ENCODE assay signal across 30 mouse cellular contexts in the genomic region with DNA sequence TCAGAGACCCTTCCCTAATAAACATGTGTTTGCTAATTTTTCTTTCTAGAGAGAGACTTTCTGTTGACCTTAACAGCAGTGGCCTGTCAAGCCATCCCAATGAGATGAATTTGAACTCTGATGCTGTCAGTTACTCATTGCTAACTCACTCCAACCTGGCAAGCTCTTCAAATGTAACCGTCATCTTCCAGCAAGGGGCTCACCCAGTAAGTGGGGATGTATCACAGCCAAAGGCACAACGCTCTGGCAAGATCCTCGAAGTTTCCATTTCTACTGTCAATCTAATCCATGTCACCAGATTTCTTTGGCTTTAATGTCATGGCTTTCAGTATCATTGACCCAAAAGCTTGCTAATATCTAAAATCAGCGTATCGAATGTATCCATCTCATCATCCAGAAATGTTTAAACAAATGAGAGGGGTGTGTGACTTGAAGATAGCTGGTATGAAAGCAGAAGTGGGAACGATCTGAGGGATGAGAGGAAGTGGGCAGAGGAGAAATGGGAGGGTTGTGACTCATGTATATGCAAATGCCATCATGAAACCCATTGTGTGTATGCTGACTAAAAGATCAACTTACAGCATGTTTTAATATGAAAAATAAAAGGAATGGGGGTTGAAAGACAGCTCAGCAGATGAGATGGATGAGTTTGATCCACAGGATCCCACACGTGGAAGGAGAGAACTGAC.
DNase-seq lines count a peak whose midpoint lies in the region; ATAC-seq lines count a peak whose summit lies in the region.
"Had no signal": no experiment of that assay in that cellular context is flagged by ENCODE, and none has a peak within 500 bp of the region (broad histone marks: within the 10 kb centered on the region; RNA-seq: fewer than 3 reads in every experiment).

No protein-coding gene starts in this region.

- peaks cover 1% of the 10 kb centered on the region; the same call in 1 of the 2 replicates for H3K27me3 ChIP-seq in splenic B cell, adult 2 months (ENCODE audit: control insufficient read depth, insufficient read depth, low read length, poor library complexity, severe bottlenecking)
- no peaks in the 10 kb centered on the region for H3K27me3 ChIP-seq in hindbrain, embryonic 10.5 days (ENCODE audit: insufficient read depth, poor library complexity, severe bottlenecking)
- H3K27me3 ChIP-seq: embryonic facial prominence, embryonic 12.5 days; forebrain, embryonic 15.5 days; hindbrain, embryonic 12.5 days; limb, embryonic 15.5 days; liver, embryonic 13.5 days; midbrain, embryonic 15.5 days; neural tube, embryonic 12.5 days had no signal

- H3K4me1 ChIP-seq in hindbrain, embryonic 10.5 days (replicated peaks): no peaks in the 10 kb centered on the region
- H3K4me1 ChIP-seq: embryonic facial prominence, embryonic 12.5 days; forebrain, embryonic 15.5 days; hindbrain, embryonic 12.5 days; limb, embryonic 15.5 days; liver, embryonic 13.5 days; midbrain, embryonic 10.5 days; midbrain, embryonic 15.5 days; neural tube, embryonic 12.5 days had no signal

- H3K36me3 ChIP-seq in splenic B cell, adult 2 months (ENCODE audit: control insufficient read depth, insufficient read depth, low read length, poor library complexity, severe bottlenecking): no peaks in the 10 kb centered on the region
- H3K36me3 ChIP-seq in hindbrain, embryonic 10.5 days: no peaks in the 10 kb centered on the region
- H3K36me3 ChIP-seq: embryonic facial prominence, embryonic 12.5 days; forebrain, embryonic 15.5 days; hindbrain, embryonic 12.5 days; limb, embryonic 10.5 days; limb, embryonic 15.5 days; liver, embryonic 13.5 days; midbrain, embryonic 10.5 days; midbrain, embryonic 15.5 days; neural tube, embryonic 12.5 days had no signal

- DNase-seq in 416B (ENCODE audit: low read depth): peak; percentile 67
- peak; percentile 26 for DNase-seq in brain, adult 2 months (ENCODE audit: low read depth, low spot score)
- DNase-seq in splenic B cell, adult 2 months (ENCODE audit: low read depth, low spot score): peak; percentile 60
- DNase-seq in hindbrain, embryonic 10.5 days (ENCODE audit: low spot score): no peak
- DNase-seq in lung, postnatal 25 days (ENCODE audit: low spot score): no peak
- no peak for DNase-seq in kidney, adult 8-10 months
- DNase-seq: adrenal gland, adult 2 months; cerebellum, adult 8-10 months; cerebellum, postnatal 25 days; gastrocnemius, postnatal 36 days; heart, postnatal 14 days; kidney, adult 9 months; kidney, postnatal 14 days; liver, embryonic 13.5 days; lung, adult 18-20 months; thymus, adult 18-20 months; thymus, postnatal 25 days had no signal

- ATAC-seq in megakaryocyte, adult 5-6 weeks (ENCODE audit: poor library complexity, severe bottlenecking): peak; percentile 90
- ATAC-seq: forebrain, embryonic 15.5 days; intestine, embryonic 16.5 days; lung, postnatal 0 days; midbrain, embryonic 15.5 days had no signal

- H3K4me3 ChIP-seq in hindbrain, embryonic 10.5 days: no peak overlapping the region
- H3K4me3 ChIP-seq: embryonic facial prominence, embryonic 12.5 days; forebrain, embryonic 15.5 days; hindbrain, embryonic 12.5 days; limb, embryonic 10.5 days; limb, embryonic 15.5 days; liver, embryonic 13.5 days; midbrain, embryonic 10.5 days; midbrain, embryonic 15.5 days; neural tube, embryonic 12.5 days had no signal

- H3K27ac ChIP-seq in hindbrain, embryonic 10.5 days: no peak overlapping the region
- H3K27ac ChIP-seq: embryonic facial prominence, embryonic 12.5 days; forebrain, embryonic 15.5 days; hindbrain, embryonic 12.5 days; limb, embryonic 10.5 days; limb, embryonic 15.5 days; liver, embryonic 13.5 days; macrophage; midbrain, embryonic 10.5 days; midbrain, embryonic 15.5 days; neural tube, embryonic 12.5 days; stomach, postnatal 0 days had no signal

- no peaks in the 10 kb centered on the region for H3K9me3 ChIP-seq in hindbrain, embryonic 10.5 days
- H3K9me3 ChIP-seq: embryonic facial prominence, embryonic 12.5 days; forebrain, embryonic 15.5 days; hindbrain, embryonic 12.5 days; limb, embryonic 10.5 days; limb, embryonic 15.5 days; liver, embryonic 13.5 days; midbrain, embryonic 10.5 days; midbrain, embryonic 15.5 days; neural tube, embryonic 12.5 days had no signal

- 92% methylated on average over 7 of the region's 7 CpGs for WGBS in hindbrain, embryonic 10.5 days

Comparison
In these comparisons a context has a peak if more than half of its experiments do, and no peak if none do; other contexts are left out.
1. DNase-seq: peak in 416B (single experiment), brain, adult 2 months (single experiment) and splenic B cell, adult 2 months (single experiment); none in hindbrain, embryonic 10.5 days (single experiment), lung, postnatal 25 days (single experiment) and kidney, adult 8-10 months (0 of 2).